Mouse (Mus musculus) Patski (cell line): Measurements from ENCODE around the gene Ddx47. TPM values are rescaled to one million over a fixed set of nuclear protein-coding genes. Genes with fewer than 3 reads are reported as not detected.
A peak's percentile ranks its signal among the peaks of the same experiment; 100 is the strongest.

ENCODE experiments used
- ATAC-seq: fragments of 100-300 bp; one replicate; pipeline ENCODE4 v1.8.0; 2021
- CTCF ChIA-PET: fragments of 350-600 bp; sonication (Branson Sonifier 250); formaldehyde crosslinking; loops from one replicate; lab custom pipeline; 2022; ENCODE audit warnings: inconsistent platforms; lab: Charles Lee
- POLR2A ChIA-PET: fragments of 350-600 bp; sonication (Branson Sonifier 250); formaldehyde crosslinking; loops from one replicate; lab custom pipeline; 2022; ENCODE audit warnings: antibody characterized with exemption, inconsistent platforms; lab: Charles Lee
- DNase-seq: peaks from one replicate; pipeline ENCODE4 v3.0.0-alpha.2; 2011; ENCODE audit warnings: low read depth, low spot score
- H3K27me3 ChIP-seq: fragments of 371-371 bp; one replicate; pipeline ENCODE4 v1.5.1; 2021
- CTCF ChIP-seq: fragments of 100-300 bp; IDR thresholded peaks from one replicate; pipeline ENCODE4 v1.5.1; 2021
- in situ Hi-C: fragments of 300-500 bp; cut with MboI; formaldehyde crosslinking; loops from 3 replicates; pipeline ENCODE4 v1.11.1; 2018; ENCODE audit warnings: low pct_unique_long_range_greater_than_20kb, mixed read lengths
- polyA plus RNA-seq: library from polyadenylated mRNA; unstranded; gene quantifications from one replicate; pipeline ENCODE4 v1.2.3, GENCODE M21; 2021

Gene Ddx47
- polyA plus RNA-seq, 1 experiment from 2014 or later: 76.9 TPM

GRCm38 (mm10) chr6:134981231-134982062 is 30.0 kb upstream of the Ddx47 start, which contains the start of gene Apold1:
Gene Apold1 (plus strand): TSS chr6:134981718.
- ChIA-PET POLR2A (interaction anchor here (0.6 kb wide), 1 partner anchor 112 kb away, joined by 3 read pairs; no protein-coding TSS in a partner anchor), CTCF (interaction anchor here (1.1 to 2.0 kb wide), 2 partner anchors 9 to 87 kb away, joined by 3 to 6 read pairs; no protein-coding TSS in a partner anchor)
- ATAC-seq: no peak
- in situ Hi-C loops: no loop called here
- DNase-seq: no peak
- H3K27me3 ChIP-seq: no peaks in the 10 kb centered on the region
- TF ChIP-seq CTCF: no peak

- ChIA-PET POLR2A (interaction anchor here (0.7 kb wide), 1 partner anchor 17 kb away, joined by 3 read pairs; no protein-coding TSS in a partner anchor), CTCF (interaction anchor here (0.7 to 1.5 kb wide), 9 partner anchors 8 to 64 kb away, joined by 3 to 5 read pairs (median 4); partner anchors contain the start of genes Cdkn1b and Ddx47)
- ATAC-seq (peak; percentile 94), DNase-seq (peak; percentile 37)
- in situ Hi-C loops: no loop called here
- H3K27me3 ChIP-seq: no peaks in the 10 kb centered on the region
- peak; percentile 100 for TF ChIP-seq CTCF
Measured at GRCm38 (mm10) chr6:134983529-134984370, 27.7 kb upstream of the Ddx47 start.

GRCm38 (mm10) chr6:134984748-134985147 is 26.7 kb upstream of the Ddx47 start:
- CTCF ChIA-PET: interaction anchor here (1.4 to 1.5 kb wide), 4 partner anchors 9 to 64 kb away, joined by 4 to 5 read pairs (median 5); partner anchors contain the start of gene Cdkn1b
- DNase-seq: no peak
- no peaks in the 10 kb centered on the region for H3K27me3 ChIP-seq
- in situ Hi-C loops: loop anchor here (5.0 kb wide), 1 partner anchor 158 kb away; no protein-coding TSS in a partner anchor
- TF ChIP-seq CTCF: peak; percentile 71
- peak; percentile 49 for ATAC-seq
- POLR2A ChIA-PET: no interaction called here

- no peak for TF ChIP-seq CTCF
- ChIA-PET CTCF (interaction anchor here (1.3 to 2.6 kb wide), 3 partner anchors 11 to 92 kb away, joined by 3 to 8 read pairs (median 4); no protein-coding TSS in a partner anchor), POLR2A (no interaction called here)
- in situ Hi-C loops: loop anchor here (5.0 kb wide), 1 partner anchor 154 kb away; no protein-coding TSS in a partner anchor
- no peaks in the 10 kb centered on the region for H3K27me3 ChIP-seq
- DNase-seq (no peak), ATAC-seq (no peak)
Measured at GRCm38 (mm10) chr6:134988377-134988776, 23.0 kb upstream of the Ddx47 start.

GRCm38 (mm10) chr6:134990674-134991073 is 20.7 kb upstream of the Ddx47 start:
- no peaks in the 10 kb centered on the region for H3K27me3 ChIP-seq
- no peak for TF ChIP-seq CTCF
- POLR2A ChIA-PET: no interaction called here
- no peak for ATAC-seq
- DNase-seq: no peak
- CTCF ChIA-PET: interaction anchor here (0.9 to 1.6 kb wide), 3 partner anchors 9 to 35 kb away, joined by 3 to 5 read pairs (median 3); no protein-coding TSS in a partner anchor
- in situ Hi-C loops: no loop called here

- ATAC-seq: no peak
- TF ChIP-seq CTCF: no peak
- CTCF ChIA-PET: interaction anchor here (0.8 kb wide), 1 partner anchor 18 kb away, joined by 3 read pairs; the partner anchor contains the start of gene Ddx47
- in situ Hi-C loops: no loop called here
- POLR2A ChIA-PET: no interaction called here
- DNase-seq: no peak
- H3K27me3 ChIP-seq: no peaks in the 10 kb centered on the region
Measured at GRCm38 (mm10) chr6:134994031-134994651, 17.3 kb upstream of the Ddx47 start.

- CTCF ChIA-PET: no interaction called here
- no peak for DNase-seq
- POLR2A ChIA-PET: no interaction called here
- ATAC-seq: no peak
- in situ Hi-C loops: no loop called here
- TF ChIP-seq CTCF: no peak
- H3K27me3 ChIP-seq: no peaks in the 10 kb centered on the region
Measured at GRCm38 (mm10) chr6:134994985-134995384, 16.4 kb upstream of the Ddx47 start.

GRCm38 (mm10) chr6:134996918-134997317 is 14.5 kb upstream of the Ddx47 start:
- no peak for DNase-seq

GRCm38 (mm10) chr6:134998076-134998475 is 13.3 kb upstream of the Ddx47 start:
- no peaks in the 10 kb centered on the region for H3K27me3 ChIP-seq
- DNase-seq (no peak), ATAC-seq (no peak)
- in situ Hi-C loops: no loop called here
- ChIA-PET CTCF (interaction anchor here (0.8 to 2.0 kb wide), 3 partner anchors 12 to 28 kb away, joined by 3 to 13 read pairs (median 3); no protein-coding TSS in a partner anchor), POLR2A (interaction anchor here (1.1 kb wide), 1 partner anchor 68 kb away, joined by 3 read pairs; no protein-coding TSS in a partner anchor)
- no peak for TF ChIP-seq CTCF

More at GRCm38 (mm10) chr6:134996918-134997317, 14.5 kb upstream of the Ddx47 start:
- in situ Hi-C loops: no loop called here
- POLR2A ChIA-PET: interaction anchor here (1.0 kb wide), 1 partner anchor 18 kb away, joined by 11 read pairs; no protein-coding TSS in a partner anchor
- TF ChIP-seq CTCF: peak; percentile 47
- no peaks in the 10 kb centered on the region for H3K27me3 ChIP-seq
- CTCF ChIA-PET: interaction anchor here (0.8 to 1.1 kb wide), 2 partner anchors 13 to 29 kb away, joined by 3 read pairs; no protein-coding TSS in a partner anchor
- no peak for ATAC-seq
